Mouse (Mus musculus) limb, embryonic 10.5 days (tissue): ENCODE measurements at regions not wholly inside any gene's neighbourhood (a gene's known extent, or its start where the extent isn't known, plus 50 kb on each side); places are given as distances from the start of the nearest gene placed in this dataset.

ENCODE experiments used
- DNase-seq: peaks from one replicate; pipeline ENCODE4 v3.0.0-alpha.2; 2017; ENCODE audit warnings: low spot score
- H3K27ac ChIP-seq: fragments of 300-500 bp; sonication (generic); 2 replicates; pipeline ENCODE4 v1.5.1; 2016; ENCODE audit warnings: mild to moderate bottlenecking
- H3K27me3 ChIP-seq: fragments of 300-500 bp; sonication (generic); 2 replicates; pipeline ENCODE4 v1.6.1; 2016; ENCODE audit warnings: low read depth, mild to moderate bottlenecking; ENCODE audit not compliant: poor library complexity, severe bottlenecking
- H3K36me3 ChIP-seq: fragments of 300-500 bp; sonication (generic); 2 replicates; pipeline ENCODE4 v1.6.1; 2016; ENCODE audit warnings: mild to moderate bottlenecking, moderate library complexity
- H3K4me1 ChIP-seq: fragments of 300-500 bp; sonication (generic); 2 replicates; pipeline ENCODE4 v1.6.1; 2016
- H3K4me3 ChIP-seq: fragments of 300-500 bp; sonication (generic); 2 replicates; pipeline ENCODE4 v1.5.1; 2016; ENCODE audit warnings: mild to moderate bottlenecking, moderate library complexity
- H3K9me3 ChIP-seq: fragments of 300-500 bp; sonication (generic); replicated peaks from 2 replicates; pipeline ENCODE4 v1.6.1; 2016; ENCODE audit warnings: mild to moderate bottlenecking
- WGBS: fragments of 180-500 bp; shearing (Covaris S2); methylation state at CpG from one replicate; pipeline ENCODE4 v1.1.7; 2016; 5-methylcytosine and 5-hydroxymethylcytosine counted together

DNA sequence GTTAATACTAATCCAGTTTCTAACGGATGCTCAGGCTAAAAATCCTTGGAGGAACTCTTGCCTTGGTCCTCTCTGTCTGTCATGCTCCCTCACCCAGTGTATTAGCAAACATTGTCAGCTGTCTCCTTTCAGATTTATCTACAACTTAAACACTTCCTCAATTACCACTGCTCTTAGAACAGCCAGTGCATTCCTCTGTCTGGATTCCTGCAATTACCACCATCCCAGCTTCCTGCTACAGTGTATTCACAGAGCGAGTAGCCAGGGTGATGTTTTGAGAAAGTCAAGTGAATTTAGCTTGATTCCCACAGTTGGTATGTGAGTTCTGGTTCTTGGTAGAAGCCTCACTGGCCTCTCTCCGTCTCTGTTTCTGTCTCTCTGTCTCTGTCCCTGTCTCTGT is 108.0 kb upstream of the Rbms1 start:
- no peak for DNase-seq
- H3K27me3 ChIP-seq, result no peaks in the 10 kb centered on the region
- no peaks in the 10 kb centered on the region for H3K9me3 ChIP-seq
- peaks cover 9% of the 10 kb centered on the region; the same call in 1 of the 2 replicates for H3K4me1 ChIP-seq
- no peak overlapping the region for H3K27ac ChIP-seq
- H3K36me3 ChIP-seq, result no peaks in the 10 kb centered on the region
- 49% methylated on average over 3 of the region's 3 CpGs for WGBS
- no peak overlapping the region for H3K4me3 ChIP-seq

DNA sequence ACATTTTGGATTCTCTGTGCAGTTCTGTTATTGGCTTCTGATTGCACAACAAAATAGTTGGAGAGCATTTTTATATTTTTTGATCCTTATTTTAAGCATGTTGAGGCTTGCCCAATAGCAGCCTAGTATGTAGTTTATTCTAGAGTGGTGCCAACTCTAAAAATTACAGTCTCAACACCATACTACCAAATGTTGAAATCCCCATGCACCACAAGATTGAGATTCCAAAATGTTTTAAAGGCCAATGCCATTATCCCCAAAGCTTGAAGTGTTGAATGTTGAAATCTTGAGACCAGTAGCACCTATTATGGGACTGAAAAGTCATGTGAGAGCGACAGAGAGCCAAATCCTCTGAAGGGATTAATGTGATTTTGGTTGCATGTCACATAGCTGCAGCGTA is 104.9 kb upstream of the Rbms1 start:
- no peak overlapping the region for H3K4me3 ChIP-seq
- DNase-seq, result no peak
- H3K36me3 ChIP-seq, result no peaks in the 10 kb centered on the region
- 93% methylated on average over 2 of the region's 2 CpGs for WGBS
- peaks cover 9% of the 10 kb centered on the region; the same call in 1 of the 2 replicates for H3K4me1 ChIP-seq
- H3K27ac ChIP-seq, result no peak overlapping the region
- no peaks in the 10 kb centered on the region for H3K27me3 ChIP-seq
- no peaks in the 10 kb centered on the region for H3K9me3 ChIP-seq

DNA sequence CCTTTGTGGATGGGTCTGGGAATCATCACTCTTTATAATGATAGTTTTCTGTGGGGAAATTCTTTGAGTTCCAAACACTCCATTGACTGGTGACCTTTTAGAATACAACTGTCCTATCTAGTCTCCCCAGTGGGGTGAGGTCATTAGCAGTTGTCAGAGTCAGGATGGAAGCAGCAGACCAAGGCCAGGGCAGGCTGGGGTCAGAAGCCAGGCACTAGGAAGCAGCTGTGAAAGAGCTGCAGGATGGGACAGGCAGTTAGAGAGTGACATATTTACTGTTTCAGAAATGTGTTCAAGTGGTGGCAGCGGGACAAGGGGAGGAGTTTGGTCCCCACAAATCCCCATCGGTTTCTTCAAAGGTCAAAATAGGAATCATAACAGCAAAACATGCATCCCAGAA is 99.1 kb upstream of the Rbms1 start:
- H3K36me3 ChIP-seq, result no peaks in the 10 kb centered on the region
- DNase-seq, result no peak
- H3K9me3 ChIP-seq, result no peaks in the 10 kb centered on the region
- H3K4me1 ChIP-seq, result peaks cover 18% of the 10 kb centered on the region
- 27% methylated on average over 2 of the region's 2 CpGs for WGBS
- no peaks in the 10 kb centered on the region for H3K27me3 ChIP-seq
- H3K27ac ChIP-seq, result no peak overlapping the region
- no peak overlapping the region for H3K4me3 ChIP-seq

GRCm38 (mm10) chr2:61060906-61061305 is 97.9 kb upstream of the Rbms1 start:
- 85% methylated on average over 1 of the region's 1 CpGs for WGBS
- no peak for DNase-seq
- H3K4me1 ChIP-seq, result peaks cover 18% of the 10 kb centered on the region
- H3K4me3 ChIP-seq, result no peak overlapping the region
- no peaks in the 10 kb centered on the region for H3K36me3 ChIP-seq
- no peaks in the 10 kb centered on the region for H3K27me3 ChIP-seq
- no peaks in the 10 kb centered on the region for H3K9me3 ChIP-seq
- no peak overlapping the region for H3K27ac ChIP-seq

DNA sequence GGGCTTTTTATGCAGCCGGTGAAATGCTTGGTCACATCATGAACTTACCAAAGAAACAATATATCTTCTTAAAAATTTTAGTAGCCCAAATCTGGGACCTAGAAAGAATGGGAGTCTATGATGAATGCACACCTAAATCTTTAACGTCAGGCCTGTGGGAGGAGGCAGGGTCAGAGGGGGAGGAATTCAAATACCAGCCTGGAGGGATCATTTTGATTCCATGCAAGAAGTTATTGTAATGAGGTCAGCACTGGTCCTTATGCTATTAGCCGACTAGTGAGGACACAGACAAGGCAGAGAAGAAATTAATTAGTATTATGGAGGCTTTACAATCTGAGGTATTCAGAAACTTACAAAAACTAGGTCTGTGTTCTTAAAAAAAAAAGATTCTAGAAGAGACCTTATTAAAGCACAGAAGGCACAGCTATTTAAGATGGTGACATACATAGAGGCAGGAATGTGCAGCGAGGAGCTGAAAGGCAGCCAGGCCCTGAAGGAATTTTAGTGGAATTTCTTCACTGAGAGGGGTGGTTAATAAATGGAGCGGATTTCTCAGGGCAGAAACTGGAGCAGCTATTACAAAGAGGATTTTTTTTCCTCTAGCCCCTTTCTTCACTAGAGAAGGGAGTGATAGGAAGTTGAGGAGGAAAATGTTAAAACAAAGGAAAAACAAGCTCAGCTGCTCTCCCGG is 95.7 kb upstream of the Rbms1 start:
- H3K27ac ChIP-seq, result no peak overlapping the region; the same call in 1 of the 2 replicates
- H3K27me3 ChIP-seq, result no peaks in the 10 kb centered on the region
- no peak overlapping the region for H3K4me3 ChIP-seq
- peaks cover 18% of the 10 kb centered on the region for H3K4me1 ChIP-seq
- DNase-seq, result no peak
- 53% methylated on average over 6 of the region's 6 CpGs for WGBS
- H3K9me3 ChIP-seq, result no peaks in the 10 kb centered on the region
- no peaks in the 10 kb centered on the region for H3K36me3 ChIP-seq

GRCm38 (mm10) chr2:61052296-61052695 is 89.3 kb upstream of the Rbms1 start:
- H3K27me3 ChIP-seq, result no peaks in the 10 kb centered on the region
- H3K36me3 ChIP-seq, result no peaks in the 10 kb centered on the region
- H3K4me3 ChIP-seq, result no peak overlapping the region
- WGBS, result 79% methylated on average over 9 of the region's 9 CpGs
- no peak for DNase-seq
- H3K9me3 ChIP-seq, result no peaks in the 10 kb centered on the region
- no peak overlapping the region for H3K27ac ChIP-seq
- H3K4me1 ChIP-seq, result no peaks in the 10 kb centered on the region

- Histone ChIP-seq H3K27ac (no peak overlapping the region), H3K4me3 (no peak overlapping the region), H3K36me3 (no peaks in the 10 kb centered on the region), H3K27me3 (no peaks in the 10 kb centered on the region), H3K9me3 (no peaks in the 10 kb centered on the region), H3K4me1 (no peaks in the 10 kb centered on the region)
- WGBS, result 87% methylated on average over 8 of the region's 8 CpGs
- DNase-seq, result no peak
Observed at GRCm38 (mm10) chr2:61051808-61052207, 88.8 kb upstream of the Rbms1 start.

GRCm38 (mm10) chr2:61046111-61046767 is 83.2 kb upstream of the Rbms1 start:
- 81% methylated on average over 5 of the region's 5 CpGs for WGBS
- DNase-seq, result no peak
- no peaks in the 10 kb centered on the region for H3K9me3 ChIP-seq
- H3K27ac ChIP-seq, result no peak overlapping the region
- no peaks in the 10 kb centered on the region for H3K36me3 ChIP-seq
- H3K4me3 ChIP-seq, result no peak overlapping the region
- H3K27me3 ChIP-seq, result no peaks in the 10 kb centered on the region
- no peaks in the 10 kb centered on the region for H3K4me1 ChIP-seq

- no peak for DNase-seq
- Histone ChIP-seq H3K27ac (no peak overlapping the region), H3K27me3 (no peaks in the 10 kb centered on the region), H3K36me3 (no peaks in the 10 kb centered on the region), H3K4me3 (no peak overlapping the region), H3K9me3 (no peaks in the 10 kb centered on the region), H3K4me1 (no peaks in the 10 kb centered on the region)
- WGBS, result 88% methylated on average over 6 of the region's 6 CpGs
Observed at GRCm38 (mm10) chr2:61045467-61045866, 82.5 kb upstream of the Rbms1 start.

- Histone ChIP-seq H3K4me3 (no peak overlapping the region), H3K9me3 (no peaks in the 10 kb centered on the region), H3K27me3 (no peaks in the 10 kb centered on the region), H3K27ac (no peak overlapping the region), H3K4me1 (no peaks in the 10 kb centered on the region), H3K36me3 (no peaks in the 10 kb centered on the region)
- WGBS, result 97% methylated on average over 1 of the region's 1 CpGs
- no peak for DNase-seq
Observed at GRCm38 (mm10) chr2:61032920-61033319, 69.9 kb upstream of the Rbms1 start.

DNA sequence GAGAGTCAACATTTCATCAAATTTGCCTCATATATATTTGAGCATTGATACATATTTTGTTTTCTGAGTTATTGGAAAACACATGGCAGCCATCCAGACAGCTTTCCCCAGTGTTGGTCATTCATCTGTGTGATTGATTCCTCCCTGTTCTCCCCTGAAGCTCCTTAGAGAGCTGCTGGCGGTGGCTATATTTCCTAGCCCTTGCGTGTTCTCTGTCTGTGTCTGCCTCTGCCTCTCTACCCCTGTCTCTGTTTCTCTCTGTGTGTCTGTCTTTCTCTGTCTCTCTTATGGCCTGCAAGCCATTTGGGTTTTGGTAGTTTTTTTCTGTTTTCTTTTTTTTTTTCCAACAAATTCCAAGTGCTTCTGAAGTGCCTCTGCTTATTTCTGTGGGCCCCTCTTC is 66.7 kb upstream of the Rbms1 start:
- H3K36me3 ChIP-seq, result no peaks in the 10 kb centered on the region
- 84% methylated on average over 2 of the region's 2 CpGs for WGBS
- H3K4me3 ChIP-seq, result no peak overlapping the region
- H3K4me1 ChIP-seq, result no peaks in the 10 kb centered on the region
- no peak for DNase-seq
- H3K27me3 ChIP-seq, result no peaks in the 10 kb centered on the region
- H3K9me3 ChIP-seq, result no peaks in the 10 kb centered on the region
- H3K27ac ChIP-seq, result no peak overlapping the region

- H3K27me3 ChIP-seq, result no peaks in the 10 kb centered on the region
- H3K36me3 ChIP-seq, result no peaks in the 10 kb centered on the region
- no peak overlapping the region for H3K27ac ChIP-seq
- no peaks in the 10 kb centered on the region for H3K9me3 ChIP-seq
- H3K4me1 ChIP-seq, result no peaks in the 10 kb centered on the region
- DNase-seq, result no peak
- 85% methylated on average over 2 of the region's 2 CpGs for WGBS
- H3K4me3 ChIP-seq, result no peak overlapping the region
Observed at GRCm38 (mm10) chr2:61028578-61028977, 65.6 kb upstream of the Rbms1 start.

DNA sequence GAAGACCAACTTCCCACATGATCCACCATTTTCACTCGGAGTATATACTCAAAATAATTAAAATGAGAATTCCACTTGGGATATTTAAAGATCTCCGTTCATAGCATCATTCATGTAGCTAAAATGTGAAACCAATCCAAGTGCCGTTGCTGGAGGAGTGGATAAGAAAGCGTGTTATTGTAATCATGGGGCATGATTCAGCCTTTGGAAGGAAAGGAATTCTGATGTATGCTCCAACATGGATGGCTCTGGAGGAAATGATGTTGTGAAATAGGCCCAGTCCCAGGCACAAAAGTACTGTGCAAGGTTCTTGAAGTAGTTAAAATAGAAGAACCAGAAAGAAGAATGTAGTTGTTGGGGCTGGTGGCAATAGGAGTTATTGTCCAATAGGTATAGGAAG is 64.7 kb upstream of the Rbms1 start:
- 95% methylated on average over 4 of the region's 4 CpGs for WGBS
- Histone ChIP-seq H3K9me3 (no peaks in the 10 kb centered on the region), H3K4me3 (no peak overlapping the region), H3K4me1 (no peaks in the 10 kb centered on the region), H3K27ac (no peak overlapping the region), H3K27me3 (no peaks in the 10 kb centered on the region), H3K36me3 (no peaks in the 10 kb centered on the region)
- no peak for DNase-seq

DNA sequence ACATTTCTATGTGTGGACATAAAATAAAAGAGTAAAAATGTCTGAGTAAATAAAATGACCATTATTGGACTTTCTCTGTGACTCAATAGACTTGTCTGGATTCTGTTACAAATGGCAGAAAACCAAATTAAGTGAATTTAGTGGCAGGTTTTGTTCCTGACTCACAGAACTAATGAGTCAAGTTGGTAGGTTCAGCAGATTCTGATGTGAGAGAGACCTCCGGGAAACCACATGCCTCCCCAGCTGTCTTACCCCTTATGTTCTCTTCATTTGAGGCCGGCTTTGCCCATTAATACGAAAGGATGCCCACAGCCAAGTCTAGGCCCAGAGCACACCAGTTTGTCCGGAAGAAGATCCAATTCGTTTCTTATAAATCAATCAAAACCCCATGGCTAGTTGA is 59.4 kb upstream of the Rbms1 start:
- no peak for DNase-seq
- Histone ChIP-seq H3K9me3 (no peaks in the 10 kb centered on the region), H3K36me3 (no peaks in the 10 kb centered on the region), H3K4me1 (no peaks in the 10 kb centered on the region), H3K27ac (no peak overlapping the region), H3K4me3 (no peak overlapping the region), H3K27me3 (no peaks in the 10 kb centered on the region)
- WGBS, result 91% methylated on average over 5 of the region's 5 CpGs
